Mouse (Mus musculus): ENCODE results near the gene Pfdn2.

DNA sequence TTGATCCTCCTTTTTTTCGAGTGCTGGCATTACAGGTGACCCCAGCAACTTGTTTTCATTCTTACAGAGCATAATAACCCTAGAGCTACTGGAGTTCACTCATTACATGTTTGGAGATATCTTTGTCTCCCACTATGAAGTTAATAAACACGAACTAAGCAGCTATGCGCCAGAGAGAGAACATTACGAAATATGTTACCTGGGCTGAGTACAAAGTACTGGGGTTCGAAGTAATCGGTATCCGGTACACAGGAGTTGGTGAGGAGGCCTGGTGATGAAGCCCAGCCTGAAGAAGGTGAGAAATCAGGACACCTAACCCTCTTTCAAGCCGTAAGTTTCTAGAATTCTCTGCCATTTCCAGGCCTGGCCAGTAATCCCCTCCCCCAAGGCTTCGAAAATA, 755 bp upstream of the Pfdn2 start:
- TF ChIP-seq CTCF (IDR thresholded peaks at IDR 0.05; ENCODE audit: low read depth) (no peak), EP300 (IDR thresholded peaks at IDR 0.05; ENCODE audit: low read depth) (no peak)
